Mouse (Mus musculus): ENCODE results near the gene Kif26a. TPM values are rescaled to one million over a fixed set of nuclear protein-coding genes. Genes with fewer than 3 reads are reported as not detected.

Kif26a gene
- polyA plus RNA-seq, 1 experiment from 2014 or later, result 2.2 TPM

DNA sequence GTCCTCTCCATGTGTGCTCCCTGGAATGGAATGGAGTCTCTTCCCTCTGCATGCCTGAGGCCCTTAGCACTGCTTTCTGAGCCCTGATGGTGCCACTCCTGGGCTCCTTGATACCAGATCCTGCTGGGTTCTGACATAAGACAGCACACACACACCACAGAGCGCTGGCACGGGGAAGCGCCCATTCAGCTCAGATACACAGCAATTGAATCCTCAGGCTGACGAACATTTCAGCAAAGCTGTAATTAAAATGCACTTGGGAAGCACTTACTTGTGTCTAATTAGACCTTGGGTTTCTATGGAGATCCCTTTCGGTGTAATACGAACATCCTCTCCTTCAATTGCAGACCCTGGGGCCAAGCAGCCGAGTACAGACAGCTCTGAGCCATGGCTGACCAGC lies 71.0 kb downstream of the Kif26a start:
- H3K9me3 ChIP-seq (ENCODE audit: low read depth, low read length), result no peaks in the 10 kb centered on the region
- H3K27me3 ChIP-seq (ENCODE audit: insufficient read depth, low read length), result no peaks in the 10 kb centered on the region
- WGBS, result 68% methylated on average over 7 of the region's 7 CpGs
- TF ChIP-seq CTCF (IDR thresholded peaks at IDR 0.05; ENCODE audit: low read depth), result no peak
- no peaks in the 10 kb centered on the region for H3K4me1 ChIP-seq (ENCODE audit: insufficient read depth)
- H3K27ac ChIP-seq (ENCODE audit: low read depth), result no peak overlapping the region
- no peak for ATAC-seq (ENCODE audit: insufficient read depth)
- no peak overlapping the region for H3K4me2 ChIP-seq
- no peak for DNase-seq
- H3K36me3 ChIP-seq (ENCODE audit: insufficient read depth), result no peaks in the 10 kb centered on the region
- no peak overlapping the region for H3K9ac ChIP-seq
- no peak overlapping the region for H3K4me3 ChIP-seq (ENCODE audit: low read depth, low read length)

DNA sequence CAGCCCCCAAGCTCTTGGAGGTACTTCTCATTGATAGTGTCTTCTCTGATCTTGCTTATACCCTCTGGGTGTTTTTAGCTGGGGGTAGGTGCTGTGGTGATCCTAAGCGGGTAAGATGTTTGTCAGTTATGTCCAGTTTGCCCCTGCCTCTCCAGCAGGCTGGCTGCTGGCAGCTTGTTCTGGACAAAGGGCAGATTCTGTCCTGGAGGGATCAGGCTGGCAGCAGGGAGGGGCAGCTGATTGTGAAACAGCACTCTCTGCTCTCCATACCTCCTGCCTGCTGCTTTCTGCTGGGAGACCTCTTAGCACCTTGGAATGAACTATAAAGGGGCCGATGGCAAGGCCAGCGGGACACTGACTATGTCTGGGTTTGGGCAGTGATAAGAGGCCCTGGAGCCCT lies 71.7 kb downstream of the Kif26a start:
- H3K4me2 ChIP-seq, result no peak overlapping the region
- H3K9ac ChIP-seq, result no peak overlapping the region
- no peaks in the 10 kb centered on the region for H3K36me3 ChIP-seq (ENCODE audit: insufficient read depth)
- no peak overlapping the region for H3K4me3 ChIP-seq (ENCODE audit: low read depth, low read length)
- H3K4me1 ChIP-seq (ENCODE audit: insufficient read depth), result no peaks in the 10 kb centered on the region
- no peaks in the 10 kb centered on the region for H3K9me3 ChIP-seq (ENCODE audit: low read depth, low read length)
- ATAC-seq (ENCODE audit: insufficient read depth), result no peak
- H3K27ac ChIP-seq (ENCODE audit: low read depth), result no peak overlapping the region
- no peak for TF ChIP-seq CTCF (IDR thresholded peaks at IDR 0.05; ENCODE audit: low read depth)
- DNase-seq, result no peak
- 43% methylated on average over 3 of the region's 3 CpGs for WGBS
- H3K27me3 ChIP-seq (ENCODE audit: insufficient read depth, low read length), result peaks cover 5% of the 10 kb centered on the region; the same call in 1 of the 2 replicates

DNA sequence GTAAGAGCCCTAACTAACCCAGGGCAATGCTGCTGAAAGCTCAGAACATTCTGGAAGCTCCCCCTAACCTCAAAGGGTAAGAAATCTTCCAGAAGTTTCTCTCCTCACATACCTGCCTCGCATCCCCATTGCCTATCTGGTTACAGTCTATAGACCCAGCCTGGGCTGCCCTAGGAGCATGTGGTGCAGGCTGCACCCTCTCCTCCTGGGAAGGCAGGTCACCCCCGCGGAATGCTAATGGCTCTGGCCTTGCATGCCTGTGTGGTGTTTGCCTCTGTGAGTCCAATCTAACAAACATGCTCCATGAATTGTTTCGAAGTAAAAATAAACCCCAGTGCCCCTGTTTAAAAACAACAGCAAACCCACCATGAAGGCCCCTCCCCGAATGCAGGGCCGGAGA lies 75.3 kb downstream of the Kif26a start:
- no peak for DNase-seq
- H3K4me3 ChIP-seq (ENCODE audit: low read depth, low read length), result no peak overlapping the region

DNA sequence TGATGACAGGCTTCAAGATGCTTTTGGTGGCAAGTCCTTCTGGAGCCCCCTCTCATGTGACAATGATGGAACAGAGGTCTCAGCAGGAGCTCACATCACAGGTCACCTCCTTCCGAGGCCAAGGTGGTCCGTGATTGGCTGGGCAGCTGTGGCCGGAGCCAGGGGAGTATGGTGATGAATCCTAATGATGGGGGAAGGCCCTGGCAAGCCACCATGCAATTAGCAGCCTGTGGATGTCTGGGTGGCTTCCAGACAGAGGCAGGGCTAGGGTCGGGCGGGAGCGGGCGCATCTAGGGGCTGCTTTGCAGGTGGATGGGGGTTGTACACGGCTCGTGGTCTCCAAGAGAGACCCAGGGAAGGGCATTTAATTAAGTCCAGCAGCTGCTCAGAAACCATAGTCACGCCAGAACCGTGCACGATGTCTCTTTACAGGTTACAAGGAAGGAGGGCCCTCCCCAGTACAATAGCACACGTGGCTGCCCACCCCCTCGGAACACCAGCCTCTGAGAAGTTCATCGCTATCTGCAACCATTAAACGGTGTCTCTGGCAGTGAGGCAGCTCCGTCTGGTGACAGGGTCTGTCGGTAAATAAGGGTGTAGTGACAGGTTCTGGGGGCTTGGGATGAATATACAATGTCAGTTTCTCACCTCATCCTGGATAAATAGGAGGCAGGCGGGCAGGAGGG lies 75.9 kb downstream of the Kif26a start:
- DNase-seq, result no peak
- WGBS, result 32% methylated on average over 19 of the region's 19 CpGs
- TF ChIP-seq CTCF (IDR thresholded peaks at IDR 0.05; ENCODE audit: low read depth), result no peak

More for the DNA sequence above, 75.3 kb downstream of the Kif26a start:
- ATAC-seq (ENCODE audit: insufficient read depth), result no peak
- H3K9ac ChIP-seq, result no peak overlapping the region
- H3K4me2 ChIP-seq, result no peak overlapping the region
- no peaks in the 10 kb centered on the region for H3K36me3 ChIP-seq (ENCODE audit: insufficient read depth)
- peaks cover 7% of the 10 kb centered on the region; the same call in 1 of the 2 replicates for H3K27me3 ChIP-seq (ENCODE audit: insufficient read depth, low read length)
- no peak for TF ChIP-seq CTCF (IDR thresholded peaks at IDR 0.05; ENCODE audit: low read depth)
- no peak overlapping the region for H3K27ac ChIP-seq (ENCODE audit: low read depth)
- no peaks in the 10 kb centered on the region for H3K4me1 ChIP-seq (ENCODE audit: insufficient read depth)
- H3K9me3 ChIP-seq (ENCODE audit: low read depth, low read length), result no peaks in the 10 kb centered on the region
- WGBS, result 40% methylated on average over 6 of the region's 6 CpGs

DNA sequence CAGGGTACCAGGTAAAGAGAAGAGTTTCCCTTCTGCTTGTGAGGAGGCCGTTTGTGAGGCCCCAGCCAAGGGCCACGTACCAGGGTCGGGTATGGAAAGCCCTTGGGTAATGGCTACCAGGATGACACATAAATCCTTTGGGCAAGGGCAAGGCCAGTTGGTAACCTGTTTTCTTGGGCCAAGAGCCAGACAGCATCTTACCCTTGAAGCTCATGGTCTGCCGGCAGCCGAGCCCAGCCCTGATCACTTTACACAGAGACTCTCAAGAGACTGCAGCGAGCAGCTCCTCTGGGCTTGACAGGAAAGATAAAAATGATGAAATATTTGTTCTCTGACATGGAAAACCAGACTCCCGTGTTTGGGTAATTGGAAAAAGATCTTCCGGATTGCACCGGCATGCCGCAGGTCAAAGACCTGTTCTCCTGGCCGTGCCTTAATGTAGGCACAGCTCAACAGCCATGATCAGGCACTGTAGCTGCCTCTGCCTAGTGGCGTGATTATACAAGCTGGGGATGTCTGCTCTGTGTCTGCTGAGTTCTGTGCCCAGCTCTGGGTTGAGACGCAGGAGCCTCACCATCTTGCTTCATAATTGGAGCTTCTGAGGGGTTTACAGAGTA lies 77.8 kb downstream of the Kif26a start:
- no peak overlapping the region for H3K4me3 ChIP-seq (ENCODE audit: low read depth, low read length)
- H3K27me3 ChIP-seq (ENCODE audit: insufficient read depth, low read length), result peaks cover 7% of the 10 kb centered on the region; the same call in 1 of the 2 replicates
- no peak overlapping the region for H3K27ac ChIP-seq (ENCODE audit: low read depth)
- H3K4me2 ChIP-seq, result no peak overlapping the region
- no peak overlapping the region for H3K9ac ChIP-seq
- ATAC-seq (ENCODE audit: insufficient read depth), result no peak
- no peak for TF ChIP-seq CTCF (IDR thresholded peaks at IDR 0.05; ENCODE audit: low read depth)
- 46% methylated on average over 13 of the region's 13 CpGs for WGBS
- DNase-seq, result no peak
- H3K9me3 ChIP-seq (ENCODE audit: low read depth, low read length), result no peaks in the 10 kb centered on the region
- H3K4me1 ChIP-seq (ENCODE audit: insufficient read depth), result no peaks in the 10 kb centered on the region
- no peaks in the 10 kb centered on the region for H3K36me3 ChIP-seq (ENCODE audit: insufficient read depth)

More for the DNA sequence above, 75.9 kb downstream of the Kif26a start:
- H3K4me2 ChIP-seq, result no peak overlapping the region
- no peaks in the 10 kb centered on the region for H3K4me1 ChIP-seq (ENCODE audit: insufficient read depth)
- no peak overlapping the region for H3K9ac ChIP-seq
- H3K36me3 ChIP-seq (ENCODE audit: insufficient read depth), result no peaks in the 10 kb centered on the region
- H3K4me3 ChIP-seq (ENCODE audit: low read depth, low read length), result no peak overlapping the region
- H3K9me3 ChIP-seq (ENCODE audit: low read depth, low read length), result no peaks in the 10 kb centered on the region
- no peak for ATAC-seq (ENCODE audit: insufficient read depth)
- H3K27ac ChIP-seq (ENCODE audit: low read depth), result no peak overlapping the region
- H3K27me3 ChIP-seq (ENCODE audit: insufficient read depth, low read length), result peaks cover 7% of the 10 kb centered on the region; the same call in 1 of the 2 replicates

DNA sequence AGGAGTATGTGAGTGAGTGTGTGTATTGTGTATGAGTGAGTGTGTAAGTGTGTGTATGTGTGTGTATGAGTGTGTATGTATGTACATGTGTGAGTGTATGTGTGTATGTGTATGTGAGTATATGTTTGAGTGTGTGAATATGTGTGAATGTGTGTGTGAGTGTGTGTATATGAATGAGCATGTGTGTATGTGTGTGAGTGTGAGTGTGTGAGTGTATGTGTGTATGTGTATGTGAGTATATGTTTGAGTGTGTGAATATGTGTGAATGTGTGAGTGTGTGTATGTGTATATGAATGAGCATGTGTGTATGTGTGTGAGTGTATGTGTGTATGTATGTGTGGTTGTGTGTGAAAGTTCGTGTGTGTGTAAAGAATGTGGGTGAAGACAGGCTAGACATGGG lies 80.2 kb downstream of the Kif26a start:
- ATAC-seq (ENCODE audit: insufficient read depth) (no peak), DNase-seq (no peak)
- no peak for TF ChIP-seq CTCF (IDR thresholded peaks at IDR 0.05; ENCODE audit: low read depth)
- Histone ChIP-seq H3K9me3 (ENCODE audit: low read depth, low read length) (no peaks in the 10 kb centered on the region), H3K27ac (ENCODE audit: low read depth) (no peak overlapping the region), H3K9ac (no peak overlapping the region), H3K4me3 (ENCODE audit: low read depth, low read length) (no peak overlapping the region), H3K4me2 (no peak overlapping the region), H3K36me3 (ENCODE audit: insufficient read depth) (no peaks in the 10 kb centered on the region), H3K4me1 (ENCODE audit: insufficient read depth) (no peaks in the 10 kb centered on the region), H3K27me3 (ENCODE audit: insufficient read depth, low read length) (peaks cover 7% of the 10 kb centered on the region; the same call in 1 of the 2 replicates)
- 31% methylated on average over 1 of the region's 1 CpGs for WGBS

DNA sequence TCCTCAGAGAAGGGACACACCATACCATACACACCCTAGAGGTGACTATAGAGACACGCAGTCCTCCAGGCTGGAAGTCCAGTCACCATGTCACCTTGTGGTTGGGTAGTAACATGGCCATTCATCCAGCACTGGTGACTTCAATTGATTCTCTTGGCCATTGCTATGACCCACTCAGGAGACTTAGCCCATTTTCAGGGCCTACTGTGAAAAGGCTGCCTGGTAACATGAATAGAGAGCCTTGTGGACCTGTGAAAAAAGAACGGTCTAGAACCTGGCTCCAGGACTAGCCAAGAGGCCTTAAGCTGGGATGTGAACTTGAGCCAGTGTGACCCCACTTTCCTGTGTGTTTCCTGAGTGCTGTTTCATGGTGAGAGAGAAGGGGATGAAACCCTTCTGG lies 80.6 kb downstream of the Kif26a start:
- Histone ChIP-seq H3K9me3 (ENCODE audit: low read depth, low read length) (no peaks in the 10 kb centered on the region), H3K36me3 (ENCODE audit: insufficient read depth) (no peaks in the 10 kb centered on the region), H3K4me1 (ENCODE audit: insufficient read depth) (no peaks in the 10 kb centered on the region), H3K4me2 (no peak overlapping the region), H3K27ac (ENCODE audit: low read depth) (no peak overlapping the region), H3K27me3 (ENCODE audit: insufficient read depth, low read length) (peaks cover 7% of the 10 kb centered on the region; the same call in 1 of the 2 replicates), H3K4me3 (ENCODE audit: low read depth, low read length) (no peak overlapping the region), H3K9ac (no peak overlapping the region)
- DNase-seq (no peak), ATAC-seq (ENCODE audit: insufficient read depth) (no peak)
- no peak for TF ChIP-seq CTCF (IDR thresholded peaks at IDR 0.05; ENCODE audit: low read depth)
- WGBS, result 91% methylated on average over 2 of the region's 2 CpGs
